Mouse (Mus musculus): ENCODE results near the gene Thoc6. TPM values are rescaled to one million over a fixed set of nuclear protein-coding genes. Genes with fewer than 3 reads are reported as not detected.

Gene Thoc6
- total and polyA plus RNA-seq, 3 experiments: 21.6 to 79.7 (median 44.7) TPM

GRCm38 (mm10) chr17:23627813-23628212 lies 45.9 kb downstream of the Thoc6 start:
- Histone ChIP-seq H3K36me3 (replicated peaks) (no peaks in the 10 kb centered on the region), H3K27me3 (ENCODE audit: insufficient read depth, low read length) (peaks cover 17% of the 10 kb centered on the region), H3K9me3 (replicated peaks) (no peaks in the 10 kb centered on the region), H3K4me1 (ENCODE audit: insufficient read depth, low read depth, low read length) (peaks cover 2% of the 10 kb centered on the region), H3K4me3 (ENCODE audit: low read depth, low read length) (no peak overlapping the region)
- TF ChIP-seq GATA2 (IDR thresholded peaks at IDR 0.05; ENCODE audit: borderline replicate concordance, low read depth, low read length) (no peak), CTCF (IDR thresholded peaks at IDR 0.05; ENCODE audit: low read depth, low read length) (no peak), GATA1 (IDR thresholded peaks at IDR 0.05; ENCODE audit: borderline replicate concordance, low read length) (no peak), TAL1 (conservative IDR thresholded peaks at IDR 0.05; ENCODE audit: low read depth, low read length) (no peak), POLR2AphosphoS5 (IDR thresholded peaks at IDR 0.05; ENCODE audit: insufficient replicate concordance, low read depth, low read length) (no peak)
- ATAC-seq (ENCODE audit: extremely low read depth, insufficient number of reproducible peaks, low FRiP score, poor library complexity, severe bottlenecking) (no peak), DNase-seq (ENCODE audit: low spot score) (no peak)

GRCm38 (mm10) chr17:23620351-23620750 lies 53.3 kb downstream of the Thoc6 start:
- Histone ChIP-seq H3K36me3 (replicated peaks) (no peaks in the 10 kb centered on the region), H3K4me1 (ENCODE audit: insufficient read depth, low read depth, low read length) (no peaks in the 10 kb centered on the region), H3K4me3 (ENCODE audit: low read depth, low read length) (no peak overlapping the region), H3K9me3 (replicated peaks) (no peaks in the 10 kb centered on the region), H3K27me3 (ENCODE audit: insufficient read depth, low read length) (peaks cover 16% of the 10 kb centered on the region)
- DNase-seq (ENCODE audit: low spot score) (no peak), ATAC-seq (ENCODE audit: extremely low read depth, insufficient number of reproducible peaks, low FRiP score, poor library complexity, severe bottlenecking) (no peak)
- TF ChIP-seq POLR2AphosphoS5 (IDR thresholded peaks at IDR 0.05; ENCODE audit: insufficient replicate concordance, low read depth, low read length) (no peak), TAL1 (conservative IDR thresholded peaks at IDR 0.05; ENCODE audit: low read depth, low read length) (no peak), GATA2 (IDR thresholded peaks at IDR 0.05; ENCODE audit: borderline replicate concordance, low read depth, low read length) (no peak), GATA1 (IDR thresholded peaks at IDR 0.05; ENCODE audit: borderline replicate concordance, low read length) (no peak), CTCF (IDR thresholded peaks at IDR 0.05; ENCODE audit: low read depth, low read length) (no peak)

Other genes starting within 250 kb of the Thoc6 start
Only the 20 nearest of the 25 such genes appear.
- gene Zfp213, start 109.6 kb downstream of the Thoc6 start, total RNA-seq (2014; fragmentation: Nextera tagmentation): 1.4 and 4.4 TPM in 2 replicates
- 4.2 and 5.3 TPM in 2 replicates for gene Zfp213, start 109.6 kb downstream of the Thoc6 start, total RNA-seq (2017)
- 7.3 and 9.2 TPM in 2 replicates for gene Zfp213, start 109.6 kb downstream of the Thoc6 start, polyA plus RNA-seq (2012)
- not detected in 2 replicates for gene Zfp13, start 74.4 kb downstream of the Thoc6 start, total RNA-seq (2014; fragmentation: Nextera tagmentation)
- gene Zfp13, start 74.4 kb downstream of the Thoc6 start, total RNA-seq (2017): not detected in 2 replicates
- 0.12 and 0.14 TPM in 2 replicates for gene Zfp13, start 74.4 kb downstream of the Thoc6 start, polyA plus RNA-seq (2012)
- 0.29 and 0.45 TPM in 2 replicates for gene Zscan10, start 73.0 kb downstream of the Thoc6 start, total RNA-seq (2014; fragmentation: Nextera tagmentation)
- gene Zscan10, start 73.0 kb downstream of the Thoc6 start, total RNA-seq (2017): 0.12 and 0.44 TPM in 2 replicates
- 0.09 and 0.10 TPM in 2 replicates for gene Zscan10, start 73.0 kb downstream of the Thoc6 start, polyA plus RNA-seq (2012)
- not detected in 2 replicates for gene Mmp25, start 28.6 kb downstream of the Thoc6 start, total RNA-seq (2014; fragmentation: Nextera tagmentation)
- 0.06 and 0.11 TPM in 2 replicates for gene Mmp25, start 28.6 kb downstream of the Thoc6 start, total RNA-seq (2017)
- gene Mmp25, start 28.6 kb downstream of the Thoc6 start, polyA plus RNA-seq (2012): not detected in 2 replicates
- gene Bicdl2, start 13.4 kb downstream of the Thoc6 start, total RNA-seq (2014; fragmentation: Nextera tagmentation): not detected in 2 replicates
- not detected in 2 replicates for gene Bicdl2, start 13.4 kb downstream of the Thoc6 start, total RNA-seq (2017)
- not detected in 2 replicates for gene Bicdl2, start 13.4 kb downstream of the Thoc6 start, polyA plus RNA-seq (2012)
- gene Hcfc1r1, start 286 bp downstream of the Thoc6 start, total RNA-seq (2014; fragmentation: Nextera tagmentation): 42.3 and 54.4 TPM in 2 replicates
- 44.6 and 48.4 TPM in 2 replicates for gene Hcfc1r1, start 286 bp downstream of the Thoc6 start, total RNA-seq (2017)
- 330 and 356 TPM in 2 replicates for gene Hcfc1r1, start 286 bp downstream of the Thoc6 start, polyA plus RNA-seq (2012)
- gene Tnfrsf12a, start 3.6 kb upstream of the Thoc6 start, total RNA-seq (2014; fragmentation: Nextera tagmentation): 1.3 and 3.4 TPM in 2 replicates
- 5.0 and 5.7 TPM in 2 replicates for gene Tnfrsf12a, start 3.6 kb upstream of the Thoc6 start, total RNA-seq (2017)
- gene Tnfrsf12a, start 3.6 kb upstream of the Thoc6 start, polyA plus RNA-seq (2012): 4.8 and 5.5 TPM in 2 replicates
- not detected in 2 replicates for gene Cldn6, start 5.4 kb upstream of the Thoc6 start, total RNA-seq (2014; fragmentation: Nextera tagmentation)
- not detected in 2 replicates for gene Cldn6, start 5.4 kb upstream of the Thoc6 start, total RNA-seq (2017)
- gene Cldn6, start 5.4 kb upstream of the Thoc6 start, polyA plus RNA-seq (2012): not detected in 2 replicates
- gene Cldn9, start 10.1 kb upstream of the Thoc6 start, total RNA-seq (2014; fragmentation: Nextera tagmentation): not detected in 2 replicates
- gene Cldn9, start 10.1 kb upstream of the Thoc6 start, total RNA-seq (2017): not detected in 2 replicates
- gene Cldn9, start 10.1 kb upstream of the Thoc6 start, polyA plus RNA-seq (2012): not detected in 2 replicates
- not detected in 2 replicates for gene 1520401A03Rik, start 48.9 kb upstream of the Thoc6 start, total RNA-seq (2014; fragmentation: Nextera tagmentation)
- gene 1520401A03Rik, start 48.9 kb upstream of the Thoc6 start, total RNA-seq (2017): 0.05 TPM in 1 of 2 replicates, not detected in the other
- 0.02 TPM in 1 of 2 replicates, not detected in the other for gene 1520401A03Rik, start 48.9 kb upstream of the Thoc6 start, polyA plus RNA-seq (2012)
- gene Pkmyt1, start 52.5 kb upstream of the Thoc6 start, total RNA-seq (2014; fragmentation: Nextera tagmentation): 33.5 and 41.1 TPM in 2 replicates
- gene Pkmyt1, start 52.5 kb upstream of the Thoc6 start, total RNA-seq (2017): 10.8 and 12.9 TPM in 2 replicates
- 125 and 147 TPM in 2 replicates for gene Pkmyt1, start 52.5 kb upstream of the Thoc6 start, polyA plus RNA-seq (2012)
- gene Paqr4, start 67.0 kb upstream of the Thoc6 start, total RNA-seq (2014; fragmentation: Nextera tagmentation): 0.39 and 1.9 TPM in 2 replicates
- 2.6 and 3.2 TPM in 2 replicates for gene Paqr4, start 67.0 kb upstream of the Thoc6 start, total RNA-seq (2017)
- gene Paqr4, start 67.0 kb upstream of the Thoc6 start, polyA plus RNA-seq (2012): 2.3 and 3.5 TPM in 2 replicates
- gene Kremen2, start 72.0 kb upstream of the Thoc6 start, total RNA-seq (2014; fragmentation: Nextera tagmentation): not detected in 2 replicates
- 0.05 and 0.29 TPM in 2 replicates for gene Kremen2, start 72.0 kb upstream of the Thoc6 start, total RNA-seq (2017)
- gene Kremen2, start 72.0 kb upstream of the Thoc6 start, polyA plus RNA-seq (2012): 1.2 and 1.4 TPM in 2 replicates
- gene Flywch1, start 97.7 kb upstream of the Thoc6 start, total RNA-seq (2014; fragmentation: Nextera tagmentation): 11.9 and 14.1 TPM in 2 replicates
- 18.2 and 22.3 TPM in 2 replicates for gene Flywch1, start 97.7 kb upstream of the Thoc6 start, total RNA-seq (2017)
- gene Flywch1, start 97.7 kb upstream of the Thoc6 start, polyA plus RNA-seq (2012): 42.7 and 44.6 TPM in 2 replicates
- not detected in 2 replicates for gene Flywch2, start 112.2 kb upstream of the Thoc6 start, total RNA-seq (2014; fragmentation: Nextera tagmentation)
- 0.12 TPM in 1 of 2 replicates, not detected in the other for gene Flywch2, start 112.2 kb upstream of the Thoc6 start, total RNA-seq (2017)
- not detected in 2 replicates for gene Flywch2, start 112.2 kb upstream of the Thoc6 start, polyA plus RNA-seq (2012)
- 1,039 and 1,150 TPM in 2 replicates for gene Srrm2, start 116.7 kb upstream of the Thoc6 start, total RNA-seq (2014; fragmentation: Nextera tagmentation)
- 66.6 and 86.7 TPM in 2 replicates for gene Srrm2, start 116.7 kb upstream of the Thoc6 start, total RNA-seq (2017)
- gene Srrm2, start 116.7 kb upstream of the Thoc6 start, polyA plus RNA-seq (2012): 141 and 329 TPM in 2 replicates
- 452 and 468 TPM in 2 replicates for gene Elob, start 155.3 kb upstream of the Thoc6 start, total RNA-seq (2014; fragmentation: Nextera tagmentation)
- gene Elob, start 155.3 kb upstream of the Thoc6 start, total RNA-seq (2017): 171 and 225 TPM in 2 replicates
- gene Elob, start 155.3 kb upstream of the Thoc6 start, polyA plus RNA-seq (2012): 658 and 984 TPM in 2 replicates
- not detected in 2 replicates for gene Prss33, start 162.2 kb upstream of the Thoc6 start, total RNA-seq (2014; fragmentation: Nextera tagmentation)
- gene Prss33, start 162.2 kb upstream of the Thoc6 start, total RNA-seq (2017): 0.11 TPM in 1 of 2 replicates, not detected in the other
- not detected in 2 replicates for gene Prss33, start 162.2 kb upstream of the Thoc6 start, polyA plus RNA-seq (2012)
- not detected in 2 replicates for gene Prss32, start 170.0 kb upstream of the Thoc6 start, total RNA-seq (2014; fragmentation: Nextera tagmentation)
- gene Prss32, start 170.0 kb upstream of the Thoc6 start, total RNA-seq (2017): 0.05 TPM in 1 of 2 replicates, not detected in the other
- not detected in 2 replicates for gene Prss32, start 170.0 kb upstream of the Thoc6 start, polyA plus RNA-seq (2012)
- not detected in 2 replicates for gene Prss41, start 170.3 kb upstream of the Thoc6 start, total RNA-seq (2014; fragmentation: Nextera tagmentation)
- gene Prss41, start 170.3 kb upstream of the Thoc6 start, total RNA-seq (2017): not detected in 2 replicates
- not detected in 2 replicates for gene Prss41, start 170.3 kb upstream of the Thoc6 start, polyA plus RNA-seq (2012)

All from G1E (cell line).